Mouse (Mus musculus): ENCODE results near the gene Vgll4. TPM values are rescaled to one million over a fixed set of nuclear protein-coding genes. Genes with fewer than 3 reads are reported as not detected.

The Vgll4 gene
- total and polyA plus RNA-seq, 2 experiments from 2014 or later: 49.4 to 85.4 TPM

- no peak for ATAC-seq
- WGBS: 70% methylated on average over 9 of the region's 9 CpGs
Observed at GRCm38 (mm10) chr6:114833058-114833685, 136.6 kb downstream of the Vgll4 start.

GRCm38 (mm10) chr6:114831807-114832206, 138.0 kb downstream of the Vgll4 start:
- DNase-seq (ENCODE audit: low spot score) (no peak), ATAC-seq (no peak)
- WGBS: 92% methylated on average over 3 of the region's 3 CpGs
- H3K4me1 ChIP-seq (ENCODE audit: insufficient read depth, low read length): 0 out of 2 replicates have a peak, but pooled peaks cover 9% of the 10 kb centered on the region
- no peak overlapping the region for H3K4me3 ChIP-seq (ENCODE audit: low read length)
- H3K27ac ChIP-seq: no peak overlapping the region
- no peaks in the 10 kb centered on the region for H3K36me3 ChIP-seq (ENCODE audit: insufficient read depth, low read length)
- no peak overlapping the region for H3K9ac ChIP-seq (replicated peaks; ENCODE audit: low read length)
- H3K27me3 ChIP-seq (ENCODE audit: insufficient read depth, low read length): no peaks in the 10 kb centered on the region
- no peak for TF ChIP-seq CTCF (IDR thresholded peaks at IDR 0.05; ENCODE audit: low read depth)
- H3K9me3 ChIP-seq (ENCODE audit: low read length): no peaks in the 10 kb centered on the region
- H3K4me2 ChIP-seq (ENCODE audit: low read depth, low read length): no peak overlapping the region

More at GRCm38 (mm10) chr6:114833058-114833685, 136.6 kb downstream of the Vgll4 start:
- no peaks in the 10 kb centered on the region for H3K27me3 ChIP-seq (ENCODE audit: insufficient read depth, low read length)
- no peak overlapping the region for H3K9ac ChIP-seq (replicated peaks; ENCODE audit: low read length)
- H3K4me2 ChIP-seq (ENCODE audit: low read depth, low read length): no peak overlapping the region
- no peak overlapping the region for H3K27ac ChIP-seq
- H3K36me3 ChIP-seq (ENCODE audit: insufficient read depth, low read length): no peaks in the 10 kb centered on the region
- no peak for DNase-seq (ENCODE audit: low spot score)
- H3K4me1 ChIP-seq (ENCODE audit: insufficient read depth, low read length): 0 out of 2 replicates have a peak, but pooled peaks cover 9% of the 10 kb centered on the region
- no peak overlapping the region for H3K4me3 ChIP-seq (ENCODE audit: low read length)
- TF ChIP-seq CTCF (IDR thresholded peaks at IDR 0.05; ENCODE audit: low read depth): no peak
- H3K9me3 ChIP-seq (ENCODE audit: low read length): no peaks in the 10 kb centered on the region

GRCm38 (mm10) chr6:114829660-114830438, 139.9 kb downstream of the Vgll4 start:
- no peak for DNase-seq (ENCODE audit: low spot score)
- no peak overlapping the region for H3K9ac ChIP-seq (replicated peaks; ENCODE audit: low read length)
- no peak for TF ChIP-seq CTCF (IDR thresholded peaks at IDR 0.05; ENCODE audit: low read depth)
- no peak overlapping the region for H3K4me2 ChIP-seq (ENCODE audit: low read depth, low read length)
- H3K4me1 ChIP-seq (ENCODE audit: insufficient read depth, low read length): 0 out of 2 replicates have a peak, but pooled peaks cover 6% of the 10 kb centered on the region
- no peaks in the 10 kb centered on the region for H3K9me3 ChIP-seq (ENCODE audit: low read length)
- no peak overlapping the region for H3K4me3 ChIP-seq (ENCODE audit: low read length)
- H3K27me3 ChIP-seq (ENCODE audit: insufficient read depth, low read length): no peaks in the 10 kb centered on the region
- ATAC-seq: no peak
- no peaks in the 10 kb centered on the region for H3K36me3 ChIP-seq (ENCODE audit: insufficient read depth, low read length)
- WGBS: 90% methylated on average over 9 of the region's 9 CpGs
- H3K27ac ChIP-seq: no peak overlapping the region

- Histone ChIP-seq H3K9me3 (ENCODE audit: low read length) (no peaks in the 10 kb centered on the region), H3K27ac (no peak overlapping the region), H3K4me2 (ENCODE audit: low read depth, low read length) (no peak overlapping the region), H3K4me3 (ENCODE audit: low read length) (no peak overlapping the region), H3K9ac (replicated peaks; ENCODE audit: low read length) (no peak overlapping the region), H3K36me3 (ENCODE audit: insufficient read depth, low read length) (no peaks in the 10 kb centered on the region), H3K27me3 (ENCODE audit: insufficient read depth, low read length) (no peaks in the 10 kb centered on the region), H3K4me1 (ENCODE audit: insufficient read depth, low read length) (no peaks in the 10 kb centered on the region)
- DNase-seq (ENCODE audit: low spot score) (no peak), ATAC-seq (no peak)
- no peak; the same call in 1 of the 2 replicates for TF ChIP-seq CTCF (IDR thresholded peaks at IDR 0.05; ENCODE audit: low read depth)
- WGBS: 87% methylated on average over 2 of the region's 2 CpGs
Observed at GRCm38 (mm10) chr6:114826889-114827288, 142.9 kb downstream of the Vgll4 start.

- DNase-seq (ENCODE audit: low spot score): no peak
- Histone ChIP-seq H3K9me3 (ENCODE audit: low read length) (no peaks in the 10 kb centered on the region), H3K36me3 (ENCODE audit: insufficient read depth, low read length) (no peaks in the 10 kb centered on the region), H3K4me1 (ENCODE audit: insufficient read depth, low read length) (peaks cover 3% of the 10 kb centered on the region; the same call in 1 of the 2 replicates), H3K4me3 (ENCODE audit: low read length) (no peak overlapping the region), H3K27me3 (ENCODE audit: insufficient read depth, low read length) (no peaks in the 10 kb centered on the region), H3K4me2 (ENCODE audit: low read depth, low read length) (no peak overlapping the region), H3K9ac (replicated peaks; ENCODE audit: low read length) (no peak overlapping the region), H3K27ac (no peak overlapping the region)
- ATAC-seq: no peak
- TF ChIP-seq CTCF (IDR thresholded peaks at IDR 0.05; ENCODE audit: low read depth): no peak
- 84% methylated on average over 7 of the region's 7 CpGs for WGBS
Observed at GRCm38 (mm10) chr6:114821646-114822045, 148.1 kb downstream of the Vgll4 start.

GRCm38 (mm10) chr6:114819971-114820481, 149.8 kb downstream of the Vgll4 start:
- Histone ChIP-seq H3K4me1 (ENCODE audit: insufficient read depth, low read length) (peaks cover 3% of the 10 kb centered on the region; the same call in 1 of the 2 replicates), H3K4me3 (ENCODE audit: low read length) (no peak overlapping the region), H3K9ac (replicated peaks; ENCODE audit: low read length) (no peak overlapping the region), H3K27me3 (ENCODE audit: insufficient read depth, low read length) (no peaks in the 10 kb centered on the region), H3K36me3 (ENCODE audit: insufficient read depth, low read length) (no peaks in the 10 kb centered on the region), H3K27ac (peak overlapping the region; percentile 42; the same call in 1 of the 2 replicates), H3K4me2 (ENCODE audit: low read depth, low read length) (no peak overlapping the region), H3K9me3 (ENCODE audit: low read length) (no peaks in the 10 kb centered on the region)
- 45% methylated on average over 9 of the region's 9 CpGs for WGBS
- ATAC-seq: no peak
- TF ChIP-seq CTCF (IDR thresholded peaks at IDR 0.05; ENCODE audit: low read depth): no peak
- no peak for DNase-seq (ENCODE audit: low spot score)

Measured in hindbrain, postnatal 0 days (tissue).